9 mouse cellular contexts compared by ENCODE assay signal in genomic region chr12:86556796-86557517, GRCm38 (mm10).
A peak's percentile ranks its signal among the peaks of the same experiment; 100 is the strongest.
DNase-seq lines count a peak whose midpoint lies in the region; ATAC-seq and TF ChIP-seq lines count a peak whose summit lies in the region.
"Had no signal": no experiment of that assay in that cellular context is flagged by ENCODE, and none has a peak within 500 bp of the region (broad histone marks: within the 10 kb centered on the region; RNA-seq: fewer than 3 reads in every experiment).

No protein-coding gene starts in this region.

- no peak overlapping the region for H3K27ac ChIP-seq in lung, postnatal 0 days (ENCODE audit: low read length)
- no peak overlapping the region for H3K27ac ChIP-seq in midbrain, embryonic 13.5 days
- H3K27ac ChIP-seq in intestine, postnatal 0 days (ENCODE audit: low read depth, low read length) = no peak overlapping the region

- H3K4me2 ChIP-seq in lung, postnatal 0 days (replicated peaks; ENCODE audit: low read depth, low read length) = no peak overlapping the region
- no peak overlapping the region for H3K4me2 ChIP-seq in midbrain, embryonic 13.5 days (replicated peaks)
- no peak overlapping the region for H3K4me2 ChIP-seq in intestine, postnatal 0 days (replicated peaks; ENCODE audit: low read depth)

- peak; percentile 13 for DNase-seq in CD4-positive, CD25-positive, alpha-beta regulatory T cell, adult 2 months (ENCODE audit: low read depth, low spot score)
- DNase-seq in lung, postnatal 0 days (ENCODE audit: low spot score) = peak; percentile 9
- DNase-seq in lung, postnatal 25 days (ENCODE audit: low spot score) = no peak
- DNase-seq in brain, embryonic 14.5 days (ENCODE audit: low read depth) = peak; percentile 62
- no peak for DNase-seq in right cerebral cortex, postnatal 10 days (ENCODE audit: low spot score in 2 of 2)
- DNase-seq: adrenal gland, postnatal 36 days had no signal

- no peak for TF ChIP-seq EP300 in lung, postnatal 0 days (IDR thresholded peaks at IDR 0.05)

- no peaks in the 10 kb centered on the region for H3K4me1 ChIP-seq in lung, postnatal 0 days (ENCODE audit: insufficient read depth, low read depth, low read length)
- peaks cover 6% of the 10 kb centered on the region; the same call in 1 of the 2 replicates for H3K4me1 ChIP-seq in midbrain, embryonic 13.5 days (replicated peaks)
- no peaks in the 10 kb centered on the region for H3K4me1 ChIP-seq in intestine, postnatal 0 days (replicated peaks; ENCODE audit: control insufficient read depth, insufficient read depth, low read length)

- WGBS in lung, postnatal 0 days = 21% methylated on average over 10 of the region's 10 CpGs
- WGBS in midbrain, embryonic 13.5 days = 46% methylated on average over 10 of the region's 10 CpGs
- WGBS in intestine, postnatal 0 days = 42% methylated on average over 10 of the region's 10 CpGs

- TF ChIP-seq POLR2A in brain, embryonic 14.5 days (IDR thresholded peaks at IDR 0.05; ENCODE audit: borderline replicate concordance, extremely low read depth, insufficient read depth, insufficient read length, poor library complexity, severe bottlenecking) = no peak

- H3K9me3 ChIP-seq in lung, postnatal 0 days (ENCODE audit: low read length) = no peaks in the 10 kb centered on the region
- H3K9me3 ChIP-seq in midbrain, embryonic 13.5 days = no peaks in the 10 kb centered on the region
- no peaks in the 10 kb centered on the region for H3K9me3 ChIP-seq in intestine, postnatal 0 days (ENCODE audit: control insufficient read depth)

- no peaks in the 10 kb centered on the region for H3K36me3 ChIP-seq in lung, postnatal 0 days (ENCODE audit: insufficient read depth, low read length)
- no peaks in the 10 kb centered on the region for H3K36me3 ChIP-seq in midbrain, embryonic 13.5 days
- no peaks in the 10 kb centered on the region for H3K36me3 ChIP-seq in intestine, postnatal 0 days (ENCODE audit: control insufficient read depth, insufficient read depth)

- TF ChIP-seq CTCF in lung, postnatal 0 days (IDR thresholded peaks at IDR 0.05) = no peak
- TF ChIP-seq CTCF in brain, embryonic 14.5 days (IDR thresholded peaks at IDR 0.05; ENCODE audit: borderline replicate concordance, extremely low read depth, insufficient read depth, insufficient read length) = no peak
- TF ChIP-seq CTCF in intestine, postnatal 0 days (IDR thresholded peaks at IDR 0.05; ENCODE audit: low read depth) = no peak

- no peaks in the 10 kb centered on the region for H3K27me3 ChIP-seq in lung, postnatal 0 days (replicated peaks; ENCODE audit: insufficient read depth, low read length)
- no peaks in the 10 kb centered on the region for H3K27me3 ChIP-seq in midbrain, embryonic 13.5 days
- H3K27me3 ChIP-seq in intestine, postnatal 0 days (replicated peaks; ENCODE audit: control insufficient read depth, insufficient read depth, low read length) = no peaks in the 10 kb centered on the region

- ATAC-seq in CD4-positive, CD25-positive, alpha-beta regulatory T cell, adult 4 months = no peak
- ATAC-seq in lung, postnatal 0 days = peak; percentile 35; the same call in 1 of the 2 replicates
- 0 out of 2 replicates have a peak, but pooled peaks have one; percentile 50 for ATAC-seq in midbrain, embryonic 13.5 days
- ATAC-seq in intestine, postnatal 0 days = no peak

- H3K9ac ChIP-seq in lung, postnatal 0 days (replicated peaks; ENCODE audit: low read depth) = no peak overlapping the region
- H3K9ac ChIP-seq in midbrain, embryonic 13.5 days (replicated peaks) = no peak overlapping the region
- H3K9ac ChIP-seq in intestine, postnatal 0 days (ENCODE audit: low read depth, low read length) = no peak overlapping the region

- H3K4me3 ChIP-seq in lung, postnatal 0 days (ENCODE audit: low read depth, low read length) = no peak overlapping the region
- no peak overlapping the region for H3K4me3 ChIP-seq in midbrain, embryonic 13.5 days (replicated peaks)
- no peak overlapping the region for H3K4me3 ChIP-seq in intestine, postnatal 0 days (ENCODE audit: low read depth, low read length)

Comparison
In these comparisons a context has a peak if more than half of its experiments do, and no peak if none do; other contexts are left out.
1. DNase-seq: peak in CD4-positive, CD25-positive, alpha-beta regulatory T cell, adult 2 months (single experiment), lung, postnatal 0 days (single experiment) and brain, embryonic 14.5 days (single experiment); none in lung, postnatal 25 days (single experiment) and right cerebral cortex, postnatal 10 days (0 of 2).
2. ATAC-seq: peak in lung, postnatal 0 days (single experiment) and midbrain, embryonic 13.5 days (single experiment); none in CD4-positive, CD25-positive, alpha-beta regulatory T cell, adult 4 months (single experiment) and intestine, postnatal 0 days (single experiment).